Mouse (Mus musculus): ENCODE results near the gene Ddx31. TPM values are rescaled to one million over a fixed set of nuclear protein-coding genes. Genes with fewer than 3 reads are reported as not detected.

Gene Ddx31
- total and polyA plus RNA-seq, 3 experiments = 20.9 to 26.0 TPM; not detected in 1

Other genes starting within 250 kb of the Ddx31 start
- gene Gfi1b, start 218.4 kb upstream of the Ddx31 start, total RNA-seq (2012; rRNA removed) = 75.1 and 82.9 TPM in 2 replicates
- 100 to 1,000 TPM; 194 to 277 TPM for gene Gfi1b, start 218.4 kb upstream of the Ddx31 start, polyA plus RNA-seq (2012; ENCODE audit: insufficient read depth in 1 of 2, insufficient read length in 2 of 2, low read depth in 1 of 2, low replicate concordance in 2 of 2, missing spikeins in 1 of 2)
- gene Tsc1, start 199.2 kb upstream of the Ddx31 start, total RNA-seq (2012; rRNA removed) = 7.5 and 8.0 TPM in 2 replicates
- gene Tsc1, start 199.2 kb upstream of the Ddx31 start, polyA plus RNA-seq (2012; ENCODE audit: insufficient read depth in 1 of 2, insufficient read length in 2 of 2, low read depth in 1 of 2, low replicate concordance in 2 of 2, missing spikeins in 1 of 2) = 10 to 100 TPM in 1 of 2 experiments, not detected in 1; 16.4 TPM
- 0.36 and 0.92 TPM in 2 replicates for gene Spaca9, start 140.7 kb upstream of the Ddx31 start, total RNA-seq (2012; rRNA removed)
- gene Spaca9, start 140.7 kb upstream of the Ddx31 start, polyA plus RNA-seq (2012; ENCODE audit: insufficient read depth in 1 of 2, insufficient read length in 2 of 2, low read depth in 1 of 2, low replicate concordance in 2 of 2, missing spikeins in 1 of 2) = 1 to 10 TPM in 1 of 2 experiments, not detected in 1; 5.4 TPM
- 0.49 and 1.5 TPM in 2 replicates for gene Ak8, start 140.2 kb upstream of the Ddx31 start, total RNA-seq (2012; rRNA removed)
- 1 to 10 TPM in 1 of 2 experiments, not detected in 1; 2.6 TPM for gene Ak8, start 140.2 kb upstream of the Ddx31 start, polyA plus RNA-seq (2012; ENCODE audit: insufficient read depth in 1 of 2, insufficient read length in 2 of 2, low read depth in 1 of 2, low replicate concordance in 2 of 2, missing spikeins in 1 of 2)
- 34.7 and 37.4 TPM in 2 replicates for gene Gtf3c4, start within 50 bp of the Ddx31 start, total RNA-seq (2012; rRNA removed)
- gene Gtf3c4, start within 50 bp of the Ddx31 start, polyA plus RNA-seq (2012; ENCODE audit: insufficient read depth in 1 of 2, insufficient read length in 2 of 2, low read depth in 1 of 2, low replicate concordance in 2 of 2, missing spikeins in 1 of 2) = 10 to 100 TPM in 1 of 2 experiments, not detected in 1; 28.3 TPM
- gene Barhl1, start 76.3 kb downstream of the Ddx31 start, total RNA-seq (2012; rRNA removed) = 0.10 and 0.15 TPM in 2 replicates
- gene Barhl1, start 76.3 kb downstream of the Ddx31 start, polyA plus RNA-seq (2012; ENCODE audit: insufficient read depth in 1 of 2, insufficient read length in 2 of 2, low read depth in 1 of 2, low replicate concordance in 2 of 2, missing spikeins in 1 of 2) = under 1 TPM in 1 of 2 experiments, not detected in 1; 0.47 TPM
- 0.95 and 1.1 TPM in 2 replicates for gene Cfap77, start 214.7 kb downstream of the Ddx31 start, total RNA-seq (2012; rRNA removed)
- 1 to 10 TPM in 1 of 2 experiments, not detected in 1; 2.4 TPM for gene Cfap77, start 214.7 kb downstream of the Ddx31 start, polyA plus RNA-seq (2012; ENCODE audit: insufficient read depth in 1 of 2, insufficient read length in 2 of 2, low read depth in 1 of 2, low replicate concordance in 2 of 2, missing spikeins in 1 of 2)
- gene Ttf1, start 219.9 kb downstream of the Ddx31 start, total RNA-seq (2012; rRNA removed) = 12.7 and 13.5 TPM in 2 replicates
- gene Ttf1, start 219.9 kb downstream of the Ddx31 start, polyA plus RNA-seq (2012; ENCODE audit: insufficient read depth in 1 of 2, insufficient read length in 2 of 2, low read depth in 1 of 2, low replicate concordance in 2 of 2, missing spikeins in 1 of 2) = 10 to 100 TPM in 1 of 2 experiments, not detected in 1; 15.6 TPM

Measured in MEL (cell line).